Mouse (Mus musculus): ENCODE data around the gene Otud7a.

GRCm38 (mm10) chr7:63468258-63468657 is 23.7 kb downstream of the Otud7a start:
- TF ChIP-seq POLR2A (IDR thresholded peaks at IDR 0.05; ENCODE audit: borderline replicate concordance, extremely low read depth, insufficient read depth, insufficient read length, poor library complexity, severe bottlenecking) (no peak), CTCF (IDR thresholded peaks at IDR 0.05; ENCODE audit: borderline replicate concordance, extremely low read depth, insufficient read depth, insufficient read length) (no peak)

Measured in brain, embryonic 14.5 days (tissue).